Mouse (Mus musculus): ENCODE data around the gene Map3k10. TPM values are rescaled to one million over a fixed set of nuclear protein-coding genes. Genes with fewer than 3 reads are reported as not detected.
A peak's percentile ranks its signal among the peaks of the same experiment; 100 is the strongest.

Map3k10 gene
- total RNA-seq, 2 experiments from 2014 or later, result 162 to 170 TPM

GRCm38 (mm10) chr7:27610370-27610769 lies 64.0 kb downstream of the Map3k10 start:
- no peak for DNase-seq
- intact Hi-C loops (cut with DNase I), result no loop called here

GRCm38 (mm10) chr7:27609688-27610087 lies 64.7 kb downstream of the Map3k10 start:
- intact Hi-C loops (cut with DNase I), result no loop called here
- DNase-seq, result no peak

GRCm38 (mm10) chr7:27609285-27609684 lies 65.1 kb downstream of the Map3k10 start:
- DNase-seq, result no peak
- intact Hi-C loops (cut with DNase I), result no loop called here

GRCm38 (mm10) chr7:27608130-27608529 lies 66.3 kb downstream of the Map3k10 start:
- DNase-seq, result no peak
- intact Hi-C loops (cut with DNase I), result no loop called here

GRCm38 (mm10) chr7:27607580-27607979 lies 66.8 kb downstream of the Map3k10 start:
- DNase-seq, result peak; percentile 96
- intact Hi-C loops (cut with DNase I), result no loop called here

- intact Hi-C loops (cut with DNase I), result no loop called here
Observed at GRCm38 (mm10) chr7:27606481-27607254, 67.7 kb downstream of the Map3k10 start.

More at GRCm38 (mm10) chr7:27606481-27607254, 67.7 kb downstream of the Map3k10 start:
- DNase-seq, result no peak

Other genes starting within 250 kb of the Map3k10 start
- 10 to 100 TPM; 75.3 to 82.5 TPM for gene Sptbn4, start 226.9 kb downstream of the Map3k10 start, total RNA-seq (2021)
- 10 to 100 TPM in 1 of 2 experiments, 1 to 10 TPM in 1; 9.7 to 12.2 TPM for gene Blvrb, start 226.6 kb downstream of the Map3k10 start, total RNA-seq (2021)
- 1 to 10 TPM; 3.1 to 3.2 TPM for gene Sertad3, start 200.8 kb downstream of the Map3k10 start, total RNA-seq (2021)
- gene Sertad1, start 187.7 kb downstream of the Map3k10 start, total RNA-seq (2021), result 1 to 10 TPM; 3.3 to 3.5 TPM
- gene Prx, start 175.3 kb downstream of the Map3k10 start, total RNA-seq (2021), result 1 to 10 TPM; 2.6 to 2.7 TPM
- 1 to 10 TPM in 1 of 2 experiments, under 1 TPM in 1; 0.40 to 1.1 TPM for gene Hipk4, start 151.3 kb downstream of the Map3k10 start, total RNA-seq (2021)
- gene Pld3, start 121.4 kb downstream of the Map3k10 start, total RNA-seq (2021), result 100 to 1,000 TPM; 175 to 222 TPM
- gene 2310022A10Rik, start 121.4 kb downstream of the Map3k10 start, total RNA-seq (2021), result 10 to 100 TPM; 27.4 to 33.1 TPM
- 10 to 100 TPM; 68.1 to 72.0 TPM for gene Akt2, start 83.0 kb downstream of the Map3k10 start, total RNA-seq (2021)
- gene Ttc9b, start 20.7 kb downstream of the Map3k10 start, total RNA-seq (2021), result 10 to 100 TPM; 80.0 to 91.0 TPM
- gene Zfp607b, start 14.7 kb upstream of the Map3k10 start, total RNA-seq (2021), result 10 to 100 TPM; 10.1 to 11.4 TPM
- gene Zfp60, start 56.8 kb upstream of the Map3k10 start, total RNA-seq (2021), result 10 to 100 TPM; 55.0 to 65.2 TPM
- gene Zfp626, start 132.6 kb upstream of the Map3k10 start, total RNA-seq (2021), result 1 to 10 TPM; 8.2 to 9.2 TPM
- 1 to 10 TPM; 5.8 to 6.2 TPM for gene Zfp59, start 164.0 kb upstream of the Map3k10 start, total RNA-seq (2021)
- gene Zfp607a, start 182.9 kb upstream of the Map3k10 start, total RNA-seq (2021), result 1 to 10 TPM; 3.6 to 4.0 TPM

All from left cerebral cortex, postnatal 4 days (tissue).